Mouse (Mus musculus): Measurements from ENCODE around the gene Golt1b. TPM values are rescaled to one million over a fixed set of nuclear protein-coding genes. Genes with fewer than 3 reads are reported as not detected.
A peak's percentile ranks its signal among the peaks of the same experiment; 100 is the strongest.
"Not testable (repeated sequence)": the region's sequence is repeated elsewhere in the genome, so short reads cannot be mapped to it uniquely, and the experiment has no call there.

Golt1b gene
- 10 to 100 TPM; 33.5 to 34.8 TPM for total RNA-seq (2021)

DNA sequence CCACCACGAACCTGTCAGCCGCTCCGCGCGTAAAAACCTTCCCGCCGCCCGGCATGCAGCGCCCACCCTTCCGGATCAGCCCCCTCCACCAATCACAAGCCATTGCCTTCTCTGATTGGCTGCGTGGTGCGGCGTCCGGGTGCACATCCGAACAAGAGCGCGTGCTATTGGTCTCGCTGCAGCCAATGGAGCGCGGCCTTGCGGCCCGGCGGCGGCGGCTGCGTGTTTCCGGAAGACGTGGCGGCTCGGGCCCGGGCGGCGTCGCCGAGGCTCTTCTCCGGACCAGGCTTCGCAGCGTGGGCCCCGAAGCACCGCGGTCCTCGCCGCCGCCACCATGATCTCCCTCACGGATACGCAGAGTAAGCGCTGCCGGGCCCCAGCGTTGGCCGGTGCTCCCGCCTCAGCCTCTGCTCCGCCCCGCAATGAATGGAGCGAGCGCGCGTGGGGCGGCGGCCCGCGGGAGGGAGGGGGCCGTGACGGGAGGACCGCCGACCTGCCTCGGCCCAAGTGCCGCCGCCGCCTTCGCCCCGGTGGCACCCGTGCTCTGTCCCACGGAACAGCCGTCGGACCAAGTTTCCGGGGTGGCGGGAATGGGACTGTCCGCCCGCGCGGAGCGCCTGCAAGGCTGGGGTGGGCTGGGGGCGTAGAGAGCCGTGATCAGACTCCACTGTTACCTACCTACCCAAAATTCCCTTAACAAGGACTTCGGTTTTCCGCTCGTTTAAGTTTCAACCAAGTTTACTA, at the start of gene Golt1b, which contains the start of gene Recql:
TSS of gene Golt1b (plus strand) at position 211 of the 744 bp plus-strand sequence.
TSS of gene Recql (minus strand) at position 77 of the 744 bp plus-strand sequence.
- DNase-seq (ENCODE audit: low spot score in 2 of 2) = peak; percentile 99
- intact Hi-C loops (cut with DNase I) = loop anchor here (2.0 kb wide), 2 partner anchors 42 to 120 kb away; partner anchors contain the start of genes Ldhb and Pyroxd1

DNA sequence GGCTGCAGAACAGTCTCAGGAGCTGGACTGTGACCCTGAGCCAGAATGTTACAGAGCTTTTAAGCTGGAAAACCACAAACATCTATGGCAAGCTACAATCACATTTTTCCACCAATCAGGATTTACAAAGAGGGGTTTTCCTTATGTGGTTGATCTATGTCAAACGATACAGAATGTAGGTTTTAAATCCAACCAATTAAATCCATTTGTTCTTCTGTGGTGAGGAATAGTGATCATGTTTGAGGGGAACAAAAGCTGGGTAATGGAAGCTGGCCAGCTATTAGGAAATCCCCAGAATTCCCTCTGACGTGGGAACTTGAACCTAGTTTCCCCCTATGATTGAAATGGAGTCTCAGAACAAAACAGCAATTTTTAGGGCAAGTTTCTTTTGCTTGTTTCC, 48.1 kb upstream of the Golt1b start:
- intact Hi-C loops (cut with DNase I) = no loop called here

DNA sequence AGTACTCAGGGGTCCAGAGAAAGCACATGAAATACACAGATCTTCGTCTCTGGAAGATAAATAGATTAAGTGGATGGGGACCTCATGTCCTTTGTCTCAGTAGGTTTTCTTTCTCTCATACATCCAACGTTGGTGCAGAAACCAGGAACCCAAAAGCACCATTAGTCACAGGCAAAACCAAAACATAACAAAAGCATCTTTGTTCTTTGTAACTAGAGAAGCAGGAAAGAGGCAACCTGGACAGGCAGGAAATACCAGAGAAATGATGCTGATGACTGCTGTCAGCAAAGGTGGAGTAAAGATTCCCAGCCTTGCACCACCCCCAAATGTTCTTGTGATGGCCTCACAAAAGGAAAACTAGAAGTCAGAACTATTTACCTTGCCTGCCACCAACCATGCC, 47.4 kb upstream of the Golt1b start:
- no peak for DNase-seq (ENCODE audit: low spot score in 2 of 2)
- intact Hi-C loops (cut with DNase I) = no loop called here

More for the DNA sequence above, 48.1 kb upstream of the Golt1b start:
- DNase-seq (ENCODE audit: low spot score in 2 of 2) = no peak

DNA sequence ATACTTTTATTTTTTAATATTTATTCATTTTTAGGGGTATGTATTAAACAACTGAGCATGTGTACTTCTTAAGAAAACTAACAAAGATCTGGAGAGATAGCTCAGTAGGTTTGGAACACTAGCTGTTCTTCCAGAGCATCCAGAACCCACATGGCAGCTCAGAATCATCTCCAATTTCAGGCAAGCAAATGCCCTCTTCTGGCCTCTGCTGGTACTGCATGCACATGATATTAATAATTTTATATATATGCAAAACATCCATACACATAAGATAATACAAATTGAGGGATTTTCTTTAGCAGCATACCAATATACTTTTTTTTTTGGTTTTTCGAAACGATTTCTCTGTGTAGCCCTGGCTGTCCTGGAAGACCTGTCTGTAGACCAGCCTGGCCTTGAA, 43.5 kb upstream of the Golt1b start:
- intact Hi-C loops (cut with DNase I) = loop anchor here (5.0 kb wide), 1 partner anchor 856 kb away; no protein-coding TSS in a partner anchor
- DNase-seq (ENCODE audit: low spot score in 2 of 2) = peak; percentile 49 to 70

DNA sequence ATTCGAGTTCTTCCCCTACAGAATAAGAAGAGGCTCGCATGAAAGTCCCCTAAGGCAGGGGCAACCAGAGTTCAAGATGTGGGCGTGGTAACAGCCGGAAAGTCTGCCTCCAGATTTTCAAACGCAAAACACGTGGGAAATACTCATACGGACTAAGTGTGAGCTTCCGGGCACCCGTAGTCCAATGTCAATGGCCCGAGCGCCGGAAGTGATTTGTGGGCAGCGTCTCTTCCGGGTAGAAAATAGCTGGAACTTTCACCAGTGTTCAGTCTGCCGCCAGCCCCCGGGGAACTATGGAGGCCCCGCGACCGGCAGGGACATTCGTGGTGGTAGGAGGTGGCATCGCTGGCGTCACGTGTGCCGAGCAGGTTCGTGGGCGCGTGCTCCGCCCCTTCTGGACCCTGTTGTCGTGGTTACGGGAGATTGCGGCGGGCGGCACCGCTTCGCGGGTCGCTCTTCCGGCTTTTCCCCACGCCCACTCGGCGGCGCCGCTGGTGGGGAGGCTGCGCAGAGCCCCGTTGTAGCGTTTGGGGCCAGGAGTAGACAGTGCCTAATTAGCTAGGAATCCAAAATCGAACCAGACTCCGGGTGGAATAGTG, 41.5 kb upstream of the Golt1b start, which contains the start of gene Pyroxd1:
TSS of gene Pyroxd1 (plus strand) at position 215 of the 599 bp plus-strand sequence.
- intact Hi-C loops (cut with DNase I) = loop anchor here (2.0 to 5.0 kb wide), 2 partner anchors 41 to 162 kb away; partner anchors contain the start of genes Golt1b, Ldhb and Recql
- DNase-seq (ENCODE audit: low spot score in 2 of 2) = peak; percentile 91 to 93

DNA sequence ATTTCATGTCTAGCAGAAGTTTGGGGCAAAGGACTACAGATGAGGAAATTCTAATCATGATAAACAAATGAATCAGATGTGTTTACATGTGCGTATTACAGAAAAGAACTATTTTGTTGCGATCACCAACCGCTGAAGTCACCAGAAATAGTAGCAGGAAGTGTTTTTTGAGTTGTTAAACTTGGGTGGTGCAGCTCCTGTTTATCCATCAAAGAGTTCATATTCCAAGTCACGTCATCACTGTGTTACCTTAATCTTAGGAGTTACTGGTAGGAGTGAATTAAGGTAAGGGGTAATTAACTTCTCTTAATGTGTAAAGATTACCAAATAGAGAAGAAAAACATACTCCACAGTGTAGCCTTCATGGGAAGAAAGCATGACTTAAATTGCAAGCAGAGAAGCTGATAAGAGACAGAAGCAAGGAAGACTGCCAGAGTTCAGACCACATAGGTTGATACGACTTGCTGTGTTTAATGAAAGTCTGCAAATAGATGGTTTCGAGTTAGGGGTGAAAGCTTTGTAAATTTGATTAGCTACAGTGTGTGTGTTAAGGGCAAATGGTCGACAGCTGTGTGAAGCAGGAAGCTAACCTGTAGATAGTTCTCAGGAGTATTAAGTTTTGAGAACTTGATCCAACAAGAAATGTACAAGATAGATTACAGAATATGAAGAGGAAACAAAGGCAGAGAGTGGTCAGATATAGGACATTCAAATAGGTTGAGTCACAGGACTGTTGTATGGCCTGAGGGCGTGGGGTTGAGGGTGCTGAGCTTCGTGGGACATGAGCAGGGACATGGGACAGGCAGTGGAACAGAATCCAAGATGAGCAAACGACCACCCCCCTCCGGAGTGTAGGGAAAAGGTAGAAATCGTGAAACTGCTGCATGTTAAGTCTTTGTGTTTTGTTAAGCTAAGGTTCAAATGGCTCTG, 40.6 kb upstream of the Golt1b start:
- no peak for DNase-seq (ENCODE audit: low spot score in 2 of 2)
- intact Hi-C loops (cut with DNase I) = loop anchor here (5.0 kb wide), 1 partner anchor 161 kb away; the partner anchor contains the start of gene Ldhb

DNA sequence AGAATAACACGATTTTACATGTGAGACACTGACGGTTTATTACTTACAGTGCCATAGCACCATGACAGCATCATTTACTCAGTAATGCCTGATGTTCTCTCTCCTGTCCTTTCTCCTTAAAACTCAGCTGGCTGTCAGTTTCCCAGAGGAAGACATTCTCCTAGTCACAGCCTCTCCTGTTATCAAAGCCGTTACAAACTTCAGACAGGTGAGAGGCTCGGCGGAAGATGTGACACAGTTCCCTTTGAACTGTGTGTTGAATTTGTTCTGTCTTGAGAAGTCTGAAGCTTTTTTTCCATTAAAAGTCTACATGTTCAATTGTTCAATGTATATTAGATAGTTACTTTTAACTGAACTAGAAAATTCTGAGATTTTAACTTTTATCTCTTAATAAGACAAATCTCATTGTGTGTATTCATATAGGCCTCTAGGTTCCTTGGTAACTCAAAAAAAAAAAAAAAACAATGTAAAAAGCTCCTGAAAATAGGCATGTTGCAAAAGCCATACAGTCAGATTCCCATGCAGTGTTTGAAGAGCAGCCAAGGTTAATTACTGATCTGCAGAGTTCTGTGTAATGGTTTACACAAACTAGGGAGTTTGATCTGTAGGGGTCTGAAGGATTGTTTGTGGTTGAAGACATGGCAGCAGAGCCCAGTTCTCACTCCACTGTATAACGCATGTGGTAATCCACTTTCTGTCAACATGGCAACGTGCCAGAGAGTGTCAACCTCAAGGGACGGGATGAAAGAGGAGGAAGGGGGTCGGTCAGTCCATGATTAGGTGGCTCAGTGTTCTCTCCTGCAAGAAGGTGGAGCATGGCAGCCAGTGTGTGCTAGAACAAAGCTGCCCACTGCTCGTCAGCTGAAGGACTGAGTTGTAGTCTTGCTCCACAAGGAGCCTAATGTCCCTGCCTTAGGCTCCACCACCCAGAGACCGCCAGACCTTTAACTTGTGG, 39.3 kb upstream of the Golt1b start:
- intact Hi-C loops (cut with DNase I) = loop anchor here (5.0 kb wide), 1 partner anchor 160 kb away; the partner anchor contains the start of gene Ldhb
- no peak for DNase-seq (ENCODE audit: low spot score in 2 of 2)

DNA sequence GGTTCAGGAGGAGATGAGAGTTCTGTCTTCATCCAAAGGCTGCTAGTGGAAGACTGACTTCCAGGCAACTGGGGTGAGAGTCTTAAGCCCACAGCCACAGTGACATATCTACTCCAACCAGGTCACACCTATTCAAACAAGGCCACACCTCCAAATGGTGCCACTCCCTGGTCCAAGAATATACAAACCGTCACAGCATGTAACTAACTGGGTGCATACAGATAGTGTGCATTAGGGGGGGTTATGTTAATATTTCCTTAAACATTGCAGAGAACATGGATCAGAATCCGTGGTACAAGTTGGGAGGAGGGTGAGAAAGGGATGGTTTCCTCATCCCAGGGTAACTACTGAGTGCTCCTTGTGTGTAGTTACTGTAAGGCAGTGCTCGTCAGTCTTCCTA, 34.9 kb upstream of the Golt1b start:
- intact Hi-C loops (cut with DNase I); DNase-seq (ENCODE audit: low spot score in 2 of 2): not testable (repeated sequence)

DNA sequence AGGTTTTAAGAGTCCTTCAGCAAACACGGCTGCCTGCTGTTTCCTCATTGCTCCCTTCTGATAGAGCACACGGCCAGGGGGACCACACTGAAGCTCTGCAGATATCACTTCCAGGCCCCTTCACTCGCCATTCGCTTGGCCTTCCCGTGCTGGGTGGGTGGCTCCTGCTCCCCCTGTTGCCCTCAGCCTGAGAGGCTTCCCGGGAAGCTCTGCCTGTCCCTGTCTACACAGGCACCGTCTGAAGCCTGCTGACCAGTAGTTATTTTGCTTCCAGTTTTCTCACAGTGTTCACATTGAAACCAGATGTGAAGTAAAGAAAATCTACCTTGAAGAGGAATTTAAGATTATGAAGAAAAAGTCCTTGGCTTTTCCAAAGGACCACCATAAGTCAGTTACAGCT, 29.9 kb upstream of the Golt1b start:
- DNase-seq (ENCODE audit: low spot score in 2 of 2) = no peak
- intact Hi-C loops (cut with DNase I) = no loop called here

DNA sequence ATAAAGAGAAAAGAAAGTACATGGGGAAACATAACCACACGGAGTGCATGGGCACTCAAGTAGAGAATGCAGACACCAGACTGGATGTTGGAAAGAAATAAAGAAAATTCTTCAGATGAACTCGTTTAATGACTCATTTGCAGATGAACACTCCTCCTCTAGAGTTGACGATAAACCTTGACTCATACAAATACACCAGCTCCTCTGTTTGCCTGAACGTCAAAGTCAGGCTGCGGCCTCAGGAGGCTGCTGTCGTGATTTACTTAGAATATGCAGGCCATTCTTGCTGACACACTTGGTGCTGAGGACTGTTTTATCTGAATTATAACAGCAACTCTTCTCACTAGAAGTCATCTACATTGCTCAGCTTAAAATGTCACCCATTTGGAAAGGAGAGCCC, 25.0 kb upstream of the Golt1b start:
- DNase-seq (ENCODE audit: low spot score in 2 of 2) = peak in 1 of 2 experiments; percentile 17
- intact Hi-C loops (cut with DNase I) = loop anchor here (5.0 kb wide), 1 partner anchor 155 kb away; no protein-coding TSS in a partner anchor

DNA sequence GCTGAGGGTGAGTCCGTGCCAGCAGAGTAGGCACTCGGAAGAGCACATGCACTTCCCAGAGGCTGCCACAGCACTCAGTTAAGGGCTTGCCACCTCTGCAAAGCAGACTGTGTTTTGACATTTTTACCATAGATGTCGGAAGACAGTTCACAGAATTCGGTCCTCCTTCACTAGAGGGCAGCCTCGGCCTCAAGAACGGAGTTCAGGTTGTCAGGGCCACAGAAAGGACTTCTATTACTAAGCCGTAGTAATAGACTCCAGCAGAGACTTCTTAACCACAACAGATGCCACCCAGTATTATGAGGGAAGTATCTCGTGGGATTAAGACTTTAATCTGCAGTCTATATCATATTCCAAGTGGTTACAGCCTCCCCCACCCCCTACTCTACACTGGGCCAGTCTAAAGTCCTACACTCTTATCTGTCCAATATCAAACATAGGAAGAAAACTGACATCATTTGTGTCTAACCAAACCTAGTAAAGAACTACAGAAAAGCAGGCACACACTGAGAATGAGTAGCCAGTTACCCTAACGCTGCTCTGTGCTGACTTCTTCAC, 23.9 kb upstream of the Golt1b start:
- intact Hi-C loops (cut with DNase I) = loop anchor here (5.0 kb wide), 1 partner anchor 154 kb away; no protein-coding TSS in a partner anchor
- no peak for DNase-seq (ENCODE audit: low spot score in 2 of 2)

DNA sequence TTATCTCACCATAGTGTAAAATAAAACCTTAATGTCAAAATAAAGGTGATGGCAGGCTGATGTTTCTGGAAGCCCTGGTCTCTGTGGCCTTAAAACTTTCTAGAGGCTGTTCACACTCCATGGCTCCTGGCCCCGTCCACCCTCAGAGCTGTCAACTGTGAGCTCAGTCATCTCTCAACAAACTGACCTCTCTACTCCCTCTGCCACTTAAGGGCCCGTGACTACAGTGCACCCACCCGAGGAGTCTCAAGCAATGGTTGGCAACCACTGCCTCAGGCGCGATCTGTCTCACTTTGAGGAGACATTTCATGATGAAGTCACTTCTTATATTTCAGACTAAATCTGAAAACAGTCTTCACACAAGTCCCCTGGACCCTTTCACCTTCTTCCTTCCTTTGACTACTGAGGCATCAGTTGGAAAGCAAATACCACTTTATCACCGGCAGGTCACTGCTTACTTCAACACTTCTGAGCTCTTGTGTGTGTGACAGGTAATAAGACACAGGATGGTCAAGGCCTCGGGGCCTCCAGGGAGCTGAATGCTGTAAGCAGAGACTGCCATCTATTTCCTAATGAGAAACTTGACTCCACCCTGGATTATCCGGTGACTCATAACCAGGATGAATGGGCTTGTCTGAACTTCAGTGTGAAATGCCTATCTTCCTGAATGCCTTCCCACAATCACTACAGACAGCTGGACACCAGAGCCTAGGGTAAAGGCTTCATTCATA, 21.1 kb upstream of the Golt1b start:
- DNase-seq (ENCODE audit: low spot score in 2 of 2) = no peak
- intact Hi-C loops (cut with DNase I) = no loop called here

DNA sequence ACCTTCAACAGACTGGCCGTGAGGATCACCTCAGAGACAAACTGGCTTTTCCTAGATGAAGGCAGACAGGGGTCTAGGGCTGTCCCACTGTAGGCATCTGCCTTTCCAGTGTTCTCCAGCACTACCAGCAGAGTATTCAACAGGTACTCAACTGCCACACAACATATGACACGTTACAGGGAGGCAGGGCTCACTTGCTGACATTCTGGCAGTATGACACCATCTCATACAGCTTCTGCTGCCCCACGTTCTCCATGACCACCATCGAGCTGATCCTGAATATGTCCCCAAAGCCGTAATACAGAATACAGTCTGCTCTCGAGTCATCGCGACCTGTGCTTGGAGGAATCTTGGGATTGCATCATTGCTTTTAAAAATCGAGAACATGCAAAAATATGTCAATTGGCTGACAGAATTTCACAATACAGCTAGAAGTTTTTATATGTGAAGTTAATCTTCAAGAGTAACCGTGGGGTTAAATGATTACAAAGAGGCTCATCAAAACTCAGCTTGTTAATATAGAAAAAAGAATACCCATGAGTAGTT, 20.5 kb upstream of the Golt1b start:
- intact Hi-C loops (cut with DNase I) = no loop called here
- DNase-seq (ENCODE audit: low spot score in 2 of 2) = no peak

DNA sequence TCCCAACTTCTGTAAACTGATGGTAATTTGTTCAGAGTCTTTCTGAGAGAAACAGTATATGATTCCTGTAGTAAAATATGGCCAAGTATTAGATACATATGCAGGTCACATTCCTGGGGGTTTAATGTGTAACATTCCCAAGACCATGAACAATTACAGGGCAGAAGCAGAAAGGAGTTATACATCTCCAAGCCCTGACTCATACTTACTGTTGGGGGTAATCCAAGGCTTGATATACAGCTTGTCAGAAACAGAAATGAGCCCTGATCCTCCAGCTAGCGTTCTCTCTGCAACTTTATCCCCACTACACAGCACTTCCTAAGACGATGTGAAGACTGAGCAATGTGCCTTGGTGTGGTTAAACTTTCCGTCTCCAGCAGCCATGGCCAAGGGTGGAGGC, 19.5 kb upstream of the Golt1b start:
- intact Hi-C loops (cut with DNase I) = no loop called here

DNA sequence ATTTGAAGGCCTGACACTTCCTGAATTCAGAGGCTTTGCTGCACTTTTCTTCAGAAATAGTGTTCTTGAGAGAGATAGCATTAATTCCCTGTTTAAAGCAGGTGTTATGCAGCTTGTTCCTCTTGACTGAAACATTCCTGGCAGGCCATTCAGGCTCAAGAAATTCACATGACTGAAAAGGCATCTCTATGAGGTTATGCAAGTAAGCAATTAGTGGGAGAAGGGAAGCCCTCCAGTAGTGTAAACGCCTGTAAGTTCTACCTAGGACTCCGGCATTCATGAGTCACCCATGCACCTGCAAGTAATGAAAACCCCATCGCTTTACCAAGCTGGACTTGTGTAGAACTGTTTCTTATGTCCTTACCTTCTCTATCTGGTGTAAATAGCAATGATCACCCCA, 17.5 kb upstream of the Golt1b start:
- intact Hi-C loops (cut with DNase I) = no loop called here
- DNase-seq (ENCODE audit: low spot score in 2 of 2) = no peak

More for the DNA sequence above, 19.5 kb upstream of the Golt1b start:
- DNase-seq (ENCODE audit: low spot score in 2 of 2) = no peak

DNA sequence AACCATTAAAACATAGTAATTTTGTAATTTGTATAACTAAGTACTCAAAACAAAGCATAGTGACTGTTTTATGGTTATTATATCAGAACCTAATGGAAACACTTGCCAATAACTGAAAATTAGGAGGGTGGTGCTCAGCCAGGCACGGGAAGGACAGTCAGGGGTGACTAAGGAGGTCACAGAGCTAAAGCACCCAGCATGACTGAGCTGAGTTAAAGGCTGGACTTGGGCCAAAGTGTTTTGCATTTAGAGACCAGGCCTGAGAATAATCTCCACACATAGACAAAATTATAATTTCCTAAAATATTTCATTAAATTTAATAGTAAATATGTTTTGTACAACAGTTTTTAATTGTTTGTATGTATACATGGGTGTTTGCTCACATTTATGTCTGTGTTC, 9.9 kb upstream of the Golt1b start:
- DNase-seq (ENCODE audit: low spot score in 2 of 2) = no peak
- intact Hi-C loops (cut with DNase I) = no loop called here

Measured in left cerebral cortex, postnatal 25 days (tissue).